Mouse (Mus musculus): Measurements from ENCODE around the gene Pam. TPM values are rescaled to one million over a fixed set of nuclear protein-coding genes. Genes with fewer than 3 reads are reported as not detected.

Gene Pam
- polyA plus RNA-seq, 1 experiment from 2014 or later, result 49.8 TPM

- no peak for ATAC-seq
- H3K4me2 ChIP-seq, result no peak overlapping the region
- H3K4me3 ChIP-seq, result no peak overlapping the region
- H3K27ac ChIP-seq, result no peak overlapping the region
- no peak overlapping the region for H3K9ac ChIP-seq
- H3K36me3 ChIP-seq (ENCODE audit: poor library complexity, severe bottlenecking), result peaks cover 4% of the 10 kb centered on the region; the same call in 1 of the 2 replicates
- no peaks in the 10 kb centered on the region for H3K9me3 ChIP-seq (replicated peaks)
- 90% methylated on average over 3 of the region's 3 CpGs for WGBS
- no peaks in the 10 kb centered on the region for H3K4me1 ChIP-seq
- H3K27me3 ChIP-seq, result no peaks in the 10 kb centered on the region
Observed at GRCm38 (mm10) chr1:97787674-97788073, 307.8 kb downstream of the Pam start.

GRCm38 (mm10) chr1:97785685-97786393 is 309.6 kb downstream of the Pam start:
- Histone ChIP-seq H3K4me1 (no peaks in the 10 kb centered on the region), H3K36me3 (ENCODE audit: poor library complexity, severe bottlenecking) (peaks cover 4% of the 10 kb centered on the region; the same call in 1 of the 2 replicates), H3K9me3 (replicated peaks) (no peaks in the 10 kb centered on the region), H3K9ac (no peak overlapping the region), H3K4me3 (no peak overlapping the region), H3K27me3 (no peaks in the 10 kb centered on the region), H3K4me2 (no peak overlapping the region), H3K27ac (no peak overlapping the region)
- ATAC-seq, result no peak
- WGBS, result 93% methylated on average over 11 of the region's 11 CpGs

- 77% methylated on average over 7 of the region's 7 CpGs for WGBS
Observed at GRCm38 (mm10) chr1:97784928-97785327, 310.5 kb downstream of the Pam start.

GRCm38 (mm10) chr1:97781674-97782073 is 313.8 kb downstream of the Pam start:
- WGBS, result 94% methylated on average over 7 of the region's 7 CpGs
- Histone ChIP-seq H3K27ac (no peak overlapping the region), H3K9me3 (replicated peaks) (no peaks in the 10 kb centered on the region), H3K36me3 (ENCODE audit: poor library complexity, severe bottlenecking) (peaks cover 4% of the 10 kb centered on the region; the same call in 1 of the 2 replicates), H3K4me1 (no peaks in the 10 kb centered on the region), H3K27me3 (no peaks in the 10 kb centered on the region), H3K4me3 (no peak overlapping the region), H3K4me2 (no peak overlapping the region), H3K9ac (no peak overlapping the region)
- no peak for ATAC-seq

More at GRCm38 (mm10) chr1:97784928-97785327, 310.5 kb downstream of the Pam start:
- H3K9me3 ChIP-seq (replicated peaks), result no peaks in the 10 kb centered on the region
- H3K27me3 ChIP-seq, result no peaks in the 10 kb centered on the region
- no peaks in the 10 kb centered on the region for H3K4me1 ChIP-seq
- no peak for ATAC-seq
- H3K4me2 ChIP-seq, result no peak overlapping the region
- H3K4me3 ChIP-seq, result no peak overlapping the region
- H3K27ac ChIP-seq, result no peak overlapping the region
- H3K36me3 ChIP-seq (ENCODE audit: poor library complexity, severe bottlenecking), result peaks cover 4% of the 10 kb centered on the region; the same call in 1 of the 2 replicates
- H3K9ac ChIP-seq, result no peak overlapping the region

- Histone ChIP-seq H3K4me3 (no peak overlapping the region), H3K9me3 (replicated peaks) (no peaks in the 10 kb centered on the region), H3K9ac (no peak overlapping the region), H3K36me3 (ENCODE audit: poor library complexity, severe bottlenecking) (0 out of 2 replicates have a peak, but pooled peaks cover 4% of the 10 kb centered on the region), H3K27me3 (no peaks in the 10 kb centered on the region), H3K27ac (no peak overlapping the region), H3K4me2 (no peak overlapping the region), H3K4me1 (peaks cover 4% of the 10 kb centered on the region)
- no peak for ATAC-seq
- WGBS, result 92% methylated on average over 2 of the region's 2 CpGs
Observed at GRCm38 (mm10) chr1:97773973-97774372, 321.5 kb downstream of the Pam start.

- Histone ChIP-seq H3K4me2 (no peak overlapping the region), H3K4me3 (no peak overlapping the region), H3K9ac (no peak overlapping the region), H3K36me3 (ENCODE audit: poor library complexity, severe bottlenecking) (0 out of 2 replicates have a peak, but pooled peaks cover 4% of the 10 kb centered on the region), H3K27ac (no peak overlapping the region), H3K4me1 (peaks cover 9% of the 10 kb centered on the region), H3K27me3 (no peaks in the 10 kb centered on the region), H3K9me3 (replicated peaks) (no peaks in the 10 kb centered on the region)
- ATAC-seq, result no peak
- 92% methylated on average over 6 of the region's 6 CpGs for WGBS
Observed at GRCm38 (mm10) chr1:97773362-97773761, 322.1 kb downstream of the Pam start.

- H3K4me2 ChIP-seq, result no peak overlapping the region
- H3K9me3 ChIP-seq (replicated peaks), result no peaks in the 10 kb centered on the region
- peaks cover 23% of the 10 kb centered on the region for H3K4me1 ChIP-seq
- 0 out of 2 replicates have a peak, but pooled peaks cover 4% of the 10 kb centered on the region for H3K36me3 ChIP-seq (ENCODE audit: poor library complexity, severe bottlenecking)
- no peak overlapping the region for H3K4me3 ChIP-seq
- H3K9ac ChIP-seq, result no peak overlapping the region
- 84% methylated on average over 5 of the region's 5 CpGs for WGBS
- no peak overlapping the region for H3K27ac ChIP-seq
- ATAC-seq, result no peak
- no peaks in the 10 kb centered on the region for H3K27me3 ChIP-seq
Observed at GRCm38 (mm10) chr1:97771727-97772126, 323.7 kb downstream of the Pam start.

GRCm38 (mm10) chr1:97771118-97771517 is 324.3 kb downstream of the Pam start:
- no peak overlapping the region; the same call in 1 of the 2 replicates for H3K4me3 ChIP-seq
- no peak overlapping the region for H3K27ac ChIP-seq
- no peaks in the 10 kb centered on the region for H3K9me3 ChIP-seq (replicated peaks)
- H3K9ac ChIP-seq, result no peak overlapping the region
- no peak for ATAC-seq
- H3K27me3 ChIP-seq, result no peaks in the 10 kb centered on the region
- peaks cover 23% of the 10 kb centered on the region for H3K4me1 ChIP-seq
- H3K4me2 ChIP-seq, result peak overlapping the region; percentile 33
- 0 out of 2 replicates have a peak, but pooled peaks cover 4% of the 10 kb centered on the region for H3K36me3 ChIP-seq (ENCODE audit: poor library complexity, severe bottlenecking)
- WGBS, result 66% methylated on average over 7 of the region's 7 CpGs

GRCm38 (mm10) chr1:97769904-97770753 is 325.3 kb downstream of the Pam start, which contains the start of the genes Gin1 and Ppip5k2:
Gene Gin1 (plus strand): TSS chr1:97770172.
Gene Ppip5k2 (minus strand): TSS chr1:97770411.
- no peaks in the 10 kb centered on the region for H3K9me3 ChIP-seq (replicated peaks)
- ATAC-seq, result peak; percentile 99
- H3K36me3 ChIP-seq (ENCODE audit: poor library complexity, severe bottlenecking), result no peaks in the 10 kb centered on the region
- H3K9ac ChIP-seq, result peak within 1 kb of the TSS; percentile 92
- H3K4me1 ChIP-seq, result peaks cover 23% of the 10 kb centered on the region
- under 1% methylated on average over 66 of the region's 66 CpGs for whole genome bisulfite sequencing
- peak within 1 kb of the TSS; percentile 87 for H3K27ac ChIP-seq
- peak within 1 kb of the TSS; percentile 96 for H3K4me3 ChIP-seq
- peak within 1 kb of the TSS; percentile 82 for H3K4me2 ChIP-seq
- no peaks in the 10 kb centered on the region for H3K27me3 ChIP-seq

GRCm38 (mm10) chr1:97769294-97769903 is 326.0 kb downstream of the Pam start:
- H3K27ac ChIP-seq, result peak overlapping the region; percentile 84
- ATAC-seq, result peak; percentile 13; the same call in 1 of the 2 replicates
- H3K9ac ChIP-seq, result peak overlapping the region; percentile 92
- H3K36me3 ChIP-seq (ENCODE audit: poor library complexity, severe bottlenecking), result no peaks in the 10 kb centered on the region
- peak overlapping the region; percentile 96 for H3K4me3 ChIP-seq
- peak overlapping the region; percentile 82 for H3K4me2 ChIP-seq
- H3K27me3 ChIP-seq, result no peaks in the 10 kb centered on the region
- under 1% methylated on average over 40 of the region's 40 CpGs for WGBS
- H3K4me1 ChIP-seq, result peaks cover 23% of the 10 kb centered on the region
- H3K9me3 ChIP-seq (replicated peaks), result no peaks in the 10 kb centered on the region

- Histone ChIP-seq H3K9ac (peak overlapping the region; percentile 92), H3K4me2 (peak overlapping the region; percentile 82), H3K4me1 (peaks cover 23% of the 10 kb centered on the region), H3K9me3 (replicated peaks) (no peaks in the 10 kb centered on the region), H3K36me3 (ENCODE audit: poor library complexity, severe bottlenecking) (no peaks in the 10 kb centered on the region), H3K4me3 (peak overlapping the region; percentile 96), H3K27ac (peak overlapping the region; percentile 84; the same call in 1 of the 2 replicates), H3K27me3 (no peaks in the 10 kb centered on the region)
- no peak for ATAC-seq
- WGBS, result 16% methylated on average over 7 of the region's 7 CpGs
Observed at GRCm38 (mm10) chr1:97768906-97769293, 326.5 kb downstream of the Pam start.
